ENCODE assay signal across 29 mouse cellular contexts in the genomic region with DNA sequence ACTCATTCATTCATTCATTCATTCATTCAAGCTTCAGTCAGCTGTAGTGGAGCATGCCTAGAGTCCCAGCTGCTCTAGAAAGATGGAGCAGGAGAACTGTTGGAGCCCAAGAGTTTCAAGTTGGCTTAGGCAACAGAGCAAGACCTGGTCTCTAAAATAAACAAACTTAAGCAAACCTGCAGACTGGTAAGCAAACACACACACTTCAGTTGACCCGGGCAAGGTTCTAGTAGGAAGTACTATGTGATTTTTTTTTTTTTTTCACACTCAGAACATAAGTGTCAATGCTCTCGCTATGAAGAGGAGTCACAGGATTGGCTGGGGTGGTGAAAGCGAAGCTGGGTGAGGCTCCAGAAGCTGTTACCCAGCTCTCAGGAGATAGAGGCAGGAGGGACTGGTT. TPM values are rescaled to one million over a fixed set of nuclear protein-coding genes. Genes with fewer than 3 reads are reported as not detected.
A peak's percentile ranks its signal among the peaks of the same experiment; 100 is the strongest.
DNase-seq lines count a peak whose midpoint lies in the region; ATAC-seq and TF ChIP-seq lines count a peak whose summit lies in the region.
"Had no signal": no experiment of that assay in that cellular context is flagged by ENCODE, and none has a peak within 500 bp of the region (broad histone marks: within the 10 kb centered on the region; RNA-seq: fewer than 3 reads in every experiment).

No protein-coding gene starts in this region.

- TF ChIP-seq RAD21 in CH12.LX (IDR thresholded peaks at IDR 0.05; ENCODE audit: low read depth, low read length), result no peak

- no peaks in the 10 kb centered on the region for H3K79me2 ChIP-seq in liver, adult 2 months (ENCODE audit: control insufficient read depth, insufficient read depth, low read length)
- H3K79me2 ChIP-seq in CH12.LX (replicated peaks; ENCODE audit: control insufficient read depth, extremely low read depth, insufficient read depth, poor library complexity, severe bottlenecking), result no peaks in the 10 kb centered on the region

- TF ChIP-seq EP300 in CH12.LX (IDR thresholded peaks at IDR 0.05; ENCODE audit: low read length), result no peak

- in situ Hi-C loops in CH12.LX (cut with MboI; ENCODE audit: low pct_ligation_motif_present, low pct_unique_long_range_greater_than_20kb, low sequenced_read_pairs), result no loop called here

- peak; percentile 51 for DNase-seq in liver, adult 2 months (ENCODE audit: extremely low read depth, low read depth, low spot score)
- DNase-seq in liver, embryonic 11.5 days (ENCODE audit: low spot score), result no peak
- peak; percentile 49 for DNase-seq in lung, postnatal 25 days (ENCODE audit: low spot score)
- DNase-seq in lung, postnatal 10 days, result no peak
- no peak for DNase-seq in CH12.LX (ENCODE audit: extremely low read depth)
- no peak for DNase-seq in adrenal gland, postnatal 10 days
- DNase-seq: adrenal gland, adult 2 months; adrenal gland, postnatal 36 days; B cell, adult 2 months; cerebellum, adult 11 months; cerebellum, adult 2 months; cerebellum, adult 9-11 months; cerebellum, postnatal 25 days; forebrain, postnatal 0 days; gastrocnemius, adult 2 months; gastrocnemius, postnatal 14 days; heart, adult 18-20 months; heart, postnatal 14 days; heart, postnatal 4 days had no signal

- H3K4me2 ChIP-seq in liver, embryonic 11.5 days, result no peak overlapping the region
- no peak overlapping the region for H3K4me2 ChIP-seq in CH12.LX (ENCODE audit: insufficient read depth, low read depth, poor library complexity, severe bottlenecking)
- H3K4me2 ChIP-seq in stomach, embryonic 15.5 days, result no peak overlapping the region
- H3K4me2 ChIP-seq: embryonic facial prominence, embryonic 12.5 days; embryonic facial prominence, embryonic 15.5 days; heart, embryonic 13.5 days; hindbrain, embryonic 14.5 days had no signal

- H3K4me1 ChIP-seq in liver, adult 2 months (ENCODE audit: control insufficient read depth, insufficient read depth, low read length), result peaks cover 27% of the 10 kb centered on the region
- peaks cover 8% of the 10 kb centered on the region; the same call in 1 of the 2 replicates for H3K4me1 ChIP-seq in liver, embryonic 11.5 days (replicated peaks; ENCODE audit: control insufficient read depth, insufficient read depth, low read length)
- H3K4me1 ChIP-seq in CH12.LX (ENCODE audit: control insufficient read depth in 1 of 2, insufficient read depth in 2 of 2), result peaks cover 35 to 61% of the 10 kb centered on the region in 2 experiments
- peaks cover 20% of the 10 kb centered on the region for H3K4me1 ChIP-seq in stomach, embryonic 15.5 days

- no peak overlapping the region for H3K27ac ChIP-seq in liver, adult 2 months (replicated peaks; ENCODE audit: insufficient read depth, low read depth, low read length)
- no peak overlapping the region for H3K27ac ChIP-seq in liver, embryonic 11.5 days (ENCODE audit: low read depth, low read length)
- H3K27ac ChIP-seq in CH12.LX (ENCODE audit: insufficient read depth, low read depth), result no peak overlapping the region
- H3K27ac ChIP-seq in stomach, embryonic 15.5 days, result no peak overlapping the region
- H3K27ac ChIP-seq: embryonic facial prominence, embryonic 12.5 days; embryonic facial prominence, embryonic 15.5 days; gastrocnemius, adult 2 months; heart, embryonic 10.5 days; heart, embryonic 13.5 days; hindbrain, embryonic 14.5 days; hindbrain, postnatal 0 days had no signal

- TF ChIP-seq CTCF in liver, adult 2 months (IDR thresholded peaks at IDR 0.05; ENCODE audit: low read depth, low read length), result no peak
- no peak for TF ChIP-seq CTCF in CH12.LX (conservative IDR thresholded peaks at IDR 0.05 in 1 of 2, IDR thresholded peaks at IDR 0.05 in 1 of 2; ENCODE audit: low read depth in 2 of 2, low read length in 2 of 2)

- ATAC-seq in liver, embryonic 11.5 days (replicated peaks; ENCODE audit: low FRiP score), result no peak
- 0 out of 2 replicates have a peak, but pooled peaks have one; percentile 15 for ATAC-seq in stomach, embryonic 15.5 days (ENCODE audit: insufficient read depth, low FRiP score, low read depth)
- no peak for ATAC-seq in cerebellum, adult (ENCODE audit: insufficient number of reproducible peaks, low FRiP score, low TSS enrichment)
- ATAC-seq: forebrain, embryonic 14.5 days; forebrain, postnatal 0 days; hindbrain, postnatal 0 days had no signal

- no peaks in the 10 kb centered on the region for H3K9me3 ChIP-seq in liver, embryonic 11.5 days (ENCODE audit: control insufficient read depth, low read length)
- no peaks in the 10 kb centered on the region for H3K9me3 ChIP-seq in CH12.LX (replicated peaks; ENCODE audit: low read length)
- H3K9me3 ChIP-seq in stomach, embryonic 15.5 days, result no peaks in the 10 kb centered on the region
- H3K9me3 ChIP-seq: embryonic facial prominence, embryonic 12.5 days; embryonic facial prominence, embryonic 15.5 days; heart, embryonic 10.5 days; heart, embryonic 13.5 days had no signal

- H3K9ac ChIP-seq in liver, adult 2 months (ENCODE audit: low read depth, low read length), result no peak overlapping the region
- H3K9ac ChIP-seq in liver, embryonic 11.5 days (ENCODE audit: low read depth, low read length), result no peak overlapping the region
- H3K9ac ChIP-seq in CH12.LX (ENCODE audit: insufficient read depth, low read depth), result no peak overlapping the region
- H3K9ac ChIP-seq in stomach, embryonic 15.5 days, result no peak overlapping the region
- H3K9ac ChIP-seq: embryonic facial prominence, embryonic 12.5 days; embryonic facial prominence, embryonic 15.5 days; forebrain, postnatal 0 days; heart, embryonic 13.5 days; hindbrain, embryonic 14.5 days had no signal

- no peak overlapping the region for H3K4me3 ChIP-seq in liver, adult 2 months (ENCODE audit: insufficient read depth, low read depth, low read length)
- H3K4me3 ChIP-seq in liver, embryonic 11.5 days (ENCODE audit: low read depth, low read length), result no peak overlapping the region
- no peak overlapping the region for H3K4me3 ChIP-seq in CH12.LX (replicated peaks in 1 of 3; ENCODE audit: low read depth in 2 of 3, low read length in 2 of 3, poor library complexity in 1 of 3)
- no peak overlapping the region for H3K4me3 ChIP-seq in stomach, embryonic 15.5 days (replicated peaks)
- H3K4me3 ChIP-seq: embryonic facial prominence, embryonic 12.5 days; embryonic facial prominence, embryonic 15.5 days; gastrocnemius, adult 2 months; heart, embryonic 10.5 days; heart, embryonic 13.5 days had no signal

- H3K36me3 ChIP-seq in liver, adult 2 months (ENCODE audit: control insufficient read depth, insufficient read depth, low read length), result no peaks in the 10 kb centered on the region
- no peaks in the 10 kb centered on the region for H3K36me3 ChIP-seq in liver, embryonic 11.5 days (ENCODE audit: control insufficient read depth, insufficient read depth, low read length)
- H3K36me3 ChIP-seq in CH12.LX (replicated peaks in 1 of 2; ENCODE audit: control insufficient read depth in 1 of 2, insufficient read depth in 1 of 2, low read length in 1 of 2), result peaks cover 0 to 22% of the 10 kb centered on the region in 2 experiments
- no peaks in the 10 kb centered on the region for H3K36me3 ChIP-seq in stomach, embryonic 15.5 days
- H3K36me3 ChIP-seq: embryonic facial prominence, embryonic 12.5 days; embryonic facial prominence, embryonic 15.5 days; heart, embryonic 10.5 days; heart, embryonic 13.5 days had no signal

- dilution Hi-C loops in CH12.LX (cut with MboI; ENCODE audit: extremely low pct_ligation_motif_present, extremely low pct_unique_long_range_greater_than_20kb, low sequenced_read_pairs), result no loop called here

- 44% methylated on average over 3 of the region's 3 CpGs for WGBS in liver, adult 2 months
- 75% methylated on average over 3 of the region's 3 CpGs for WGBS in liver, embryonic 11.5 days
- 52% methylated on average over 3 of the region's 3 CpGs for WGBS in stomach, embryonic 15.5 days

- no peaks in the 10 kb centered on the region for H3K27me3 ChIP-seq in liver, adult 2 months (ENCODE audit: control insufficient read depth, insufficient read depth, low read length)
- no peaks in the 10 kb centered on the region for H3K27me3 ChIP-seq in liver, embryonic 11.5 days (replicated peaks; ENCODE audit: control insufficient read depth, insufficient read depth, low read length)
- H3K27me3 ChIP-seq in CH12.LX (replicated peaks), result no peaks in the 10 kb centered on the region
- H3K27me3 ChIP-seq in stomach, embryonic 15.5 days (replicated peaks), result no peaks in the 10 kb centered on the region
- H3K27me3 ChIP-seq: embryonic facial prominence, embryonic 12.5 days; embryonic facial prominence, embryonic 15.5 days; heart, embryonic 13.5 days had no signal

- no peak for TF ChIP-seq POLR2A in liver, adult 2 months (IDR thresholded peaks at IDR 0.05; ENCODE audit: extremely low read depth, insufficient read depth, low read length)
- no peak for TF ChIP-seq POLR2A in CH12.LX (IDR thresholded peaks at IDR 0.05; ENCODE audit: low read depth, low read length)

RNA-seq across cellular contexts. Expression of a gene that starts 27.2 kb away (rescaled TPM):
- 41.4 and 47.3 TPM in 2 replicates for total RNA-seq in liver, adult 2 months (2014; rRNA removed)
- 26.6 and 40.1 TPM in 2 replicates for polyA plus RNA-seq in liver, adult 2 months (2012; rRNA removed)
- 532 and 579 TPM in 2 replicates for polyA plus RNA-seq in liver, embryonic 11.5 days (2014; fragmentation: Nextera tagmentation; extraction: Ambion mirVana)
- total RNA-seq in CH12.LX (2012; rRNA removed), result 171 and 266 TPM in 2 replicates
- total RNA-seq in CH12.LX (2014; rRNA removed), result 380 and 479 TPM in 2 replicates
- 687 and 712 TPM in 2 replicates for polyA plus RNA-seq in CH12.LX (2012; ENCODE audit: insufficient read length, low read depth)
- polyA plus RNA-seq in stomach, embryonic 15.5 days (2015; fragmentation: Nextera tagmentation; extraction: Ambion mirVana), result 518 and 524 TPM in 2 replicates
- total RNA-seq in adrenal gland, postnatal 10 days (2021), result 100 to 1,000 TPM; 144 to 193 TPM

RNA-seq across cellular contexts. Expression of a gene that starts 31.2 kb away (rescaled TPM):
- 0.37 and 0.60 TPM in 2 replicates for total RNA-seq in liver, adult 2 months (2014; rRNA removed)
- 6.9 and 9.3 TPM in 2 replicates for polyA plus RNA-seq in liver, adult 2 months (2012; rRNA removed)
- polyA plus RNA-seq in liver, embryonic 11.5 days (2014; fragmentation: Nextera tagmentation; extraction: Ambion mirVana), result 12.2 and 13.8 TPM in 2 replicates
- total RNA-seq in CH12.LX (2012; rRNA removed), result 25.3 and 37.5 TPM in 2 replicates
- 9.1 and 10.6 TPM in 2 replicates for total RNA-seq in CH12.LX (2014; rRNA removed)
- polyA plus RNA-seq in CH12.LX (2012; ENCODE audit: insufficient read length, low read depth), result 55.0 and 59.1 TPM in 2 replicates
- 89.7 and 102 TPM in 2 replicates for polyA plus RNA-seq in stomach, embryonic 15.5 days (2015; fragmentation: Nextera tagmentation; extraction: Ambion mirVana)
- total RNA-seq in adrenal gland, postnatal 10 days (2021), result 100 to 1,000 TPM in 1 of 2 experiments, 10 to 100 TPM in 1; 46.6 to 201 TPM

RNA-seq across cellular contexts. Expression of a gene that starts 51.8 kb away (rescaled TPM):
- total RNA-seq in liver, adult 2 months (2014; rRNA removed), result 45.8 and 52.2 TPM in 2 replicates
- polyA plus RNA-seq in liver, adult 2 months (2012; rRNA removed), result 52.0 and 54.4 TPM in 2 replicates
- polyA plus RNA-seq in liver, embryonic 11.5 days (2014; fragmentation: Nextera tagmentation; extraction: Ambion mirVana), result 83.3 and 90.1 TPM in 2 replicates
- total RNA-seq in CH12.LX (2012; rRNA removed) (25.9 and 29.0 TPM in 2 replicates), CH12.LX (2014; rRNA removed) (56.0 and 56.4 TPM in 2 replicates)
- polyA plus RNA-seq in CH12.LX (2012; ENCODE audit: insufficient read length, low read depth), result 50.9 and 56.0 TPM in 2 replicates
- 98.3 and 106 TPM in 2 replicates for polyA plus RNA-seq in stomach, embryonic 15.5 days (2015; fragmentation: Nextera tagmentation; extraction: Ambion mirVana)
- 10 to 100 TPM; 55.0 to 76.8 TPM for total RNA-seq in adrenal gland, postnatal 10 days (2021)

RNA-seq across cellular contexts. Expression of a gene that starts 54.4 kb away (rescaled TPM):
- total RNA-seq in liver, adult 2 months (2014; rRNA removed), result 0.07 TPM in 1 of 2 replicates, not detected in the other
- 0.15 TPM in 1 of 2 replicates, not detected in the other for polyA plus RNA-seq in liver, adult 2 months (2012; rRNA removed)
- polyA plus RNA-seq in liver, embryonic 11.5 days (2014; fragmentation: Nextera tagmentation; extraction: Ambion mirVana), result 4.4 TPM in 2 replicates
- total RNA-seq in CH12.LX (2012; rRNA removed), result 0.17 and 0.34 TPM in 2 replicates
- 0.12 TPM in 1 of 2 replicates, not detected in the other for total RNA-seq in CH12.LX (2014; rRNA removed)
- polyA plus RNA-seq in CH12.LX (2012; ENCODE audit: insufficient read length, low read depth), result 0.30 TPM in 1 of 2 replicates, not detected in the other
- 1.5 and 2.3 TPM in 2 replicates for polyA plus RNA-seq in stomach, embryonic 15.5 days (2015; fragmentation: Nextera tagmentation; extraction: Ambion mirVana)
- 1 to 10 TPM in 1 of 2 experiments, under 1 TPM in 1; 0.66 to 1.4 TPM for total RNA-seq in adrenal gland, postnatal 10 days (2021)
- total RNA-seq: forebrain, postnatal 0 days had no signal
- polyA plus RNA-seq: forebrain, embryonic 14.5 days; forebrain, postnatal 0 days; hindbrain, embryonic 11.5 days; hindbrain, embryonic 14.5 days had no signal

Comparison
In these comparisons a context has a peak if more than half of its experiments do, and no peak if none do; other contexts are left out.
1. DNase-seq: peak in liver, adult 2 months (single experiment) and lung, postnatal 25 days (single experiment); none in liver, embryonic 11.5 days (single experiment), lung, postnatal 10 days (single experiment), CH12.LX (single experiment) and adrenal gland, postnatal 10 days (single experiment).
2. RNA of a gene that starts 27.2 kb away (polyA plus RNA-seq): 687 to 712 TPM in CH12.LX, 532 to 579 TPM in liver, embryonic 11.5 days and 518 to 524 TPM in stomach, embryonic 15.5 days; 26.6 to 40.1 TPM in liver, adult 2 months; every median in the first group is over 10 times any median in the second.